Mouse (Mus musculus): ENCODE measurements at regions not wholly inside any gene's neighbourhood (a gene's known extent, or its start where the extent isn't known, plus 50 kb on each side); places are given as distances from the start of the nearest gene placed in this dataset.
"Not testable (repeated sequence)": the region's sequence is repeated elsewhere in the genome, so short reads cannot be mapped to it uniquely, and the experiment has no call there.

GRCm38 (mm10) chr14:53454001-53454400 is 799.9 kb downstream of the Dad1 start:
- Histone ChIP-seq H3K4me1 (ENCODE audit: insufficient read depth) (no peaks in the 10 kb centered on the region), H3K27ac (ENCODE audit: low read depth) (no peak overlapping the region), H3K36me3 (replicated peaks; ENCODE audit: insufficient read depth, low read length) (no peaks in the 10 kb centered on the region), H3K4me3 (ENCODE audit: low read depth, low read length) (no peak overlapping the region), H3K9ac (replicated peaks) (no peak overlapping the region), H3K9me3 (ENCODE audit: low read length) (no peaks in the 10 kb centered on the region), H3K27me3 (ENCODE audit: insufficient read depth, low read length) (no peaks in the 10 kb centered on the region), H3K4me2 (ENCODE audit: low read depth, low read length) (no peak overlapping the region)
- ATAC-seq (no peak), DNase-seq (no peak)
- TF ChIP-seq CTCF (IDR thresholded peaks at IDR 0.05; ENCODE audit: low read depth) (0 out of 2 replicates have a peak, but pooled peaks have one; percentile 6), EP300 (IDR thresholded peaks at IDR 0.05; ENCODE audit: low read depth) (no peak)
- WGBS (ENCODE audit: insufficient replicate concordance): 84% methylated on average over 1 of the region's 1 CpGs

- H3K4me2 ChIP-seq (ENCODE audit: low read depth, low read length); H3K4me1 ChIP-seq (ENCODE audit: insufficient read depth); H3K27me3 ChIP-seq (ENCODE audit: insufficient read depth, low read length); DNase-seq; H3K27ac ChIP-seq (ENCODE audit: low read depth); H3K36me3 ChIP-seq (replicated peaks; ENCODE audit: insufficient read depth, low read length); H3K9me3 ChIP-seq (ENCODE audit: low read length); ATAC-seq; H3K9ac ChIP-seq (replicated peaks); H3K4me3 ChIP-seq (ENCODE audit: low read depth, low read length): not testable (repeated sequence)
Observed at GRCm38 (mm10) chr14:53439643-53440042, 814.3 kb downstream of the Dad1 start.

GRCm38 (mm10) chr14:53430130-53430529 is 823.8 kb downstream of the Dad1 start:
- not testable (repeated sequence) for DNase-seq; H3K27ac ChIP-seq (ENCODE audit: low read depth); H3K4me1 ChIP-seq (ENCODE audit: insufficient read depth); H3K27me3 ChIP-seq (ENCODE audit: insufficient read depth, low read length); ATAC-seq; H3K4me2 ChIP-seq (ENCODE audit: low read depth, low read length); H3K9ac ChIP-seq (replicated peaks); H3K4me3 ChIP-seq (ENCODE audit: low read depth, low read length); H3K9me3 ChIP-seq (ENCODE audit: low read length); H3K36me3 ChIP-seq (replicated peaks; ENCODE audit: insufficient read depth, low read length)
- WGBS (ENCODE audit: insufficient replicate concordance): 16% methylated on average over 2 of the region's 3 CpGs

GRCm38 (mm10) chr14:53428447-53428846 is 825.5 kb downstream of the Dad1 start:
- WGBS (ENCODE audit: insufficient replicate concordance): 100% methylated on average over 1 of the region's 1 CpGs
- not testable (repeated sequence) for H3K4me1 ChIP-seq (ENCODE audit: insufficient read depth); DNase-seq

GRCm38 (mm10) chr14:53427636-53428035 is 826.3 kb downstream of the Dad1 start:
- H3K36me3 ChIP-seq (replicated peaks; ENCODE audit: insufficient read depth, low read length); ATAC-seq; H3K27me3 ChIP-seq (ENCODE audit: insufficient read depth, low read length); DNase-seq; H3K9ac ChIP-seq (replicated peaks); H3K4me2 ChIP-seq (ENCODE audit: low read depth, low read length); H3K4me1 ChIP-seq (ENCODE audit: insufficient read depth); H3K27ac ChIP-seq (ENCODE audit: low read depth); H3K9me3 ChIP-seq (ENCODE audit: low read length); H3K4me3 ChIP-seq (ENCODE audit: low read depth, low read length): not testable (repeated sequence)
- WGBS (ENCODE audit: insufficient replicate concordance): 81% methylated on average over 10 of the region's 10 CpGs

More at GRCm38 (mm10) chr14:53428447-53428846, 825.5 kb downstream of the Dad1 start:
- not testable (repeated sequence) for H3K36me3 ChIP-seq (replicated peaks; ENCODE audit: insufficient read depth, low read length); H3K27ac ChIP-seq (ENCODE audit: low read depth); H3K27me3 ChIP-seq (ENCODE audit: insufficient read depth, low read length); ATAC-seq; H3K4me2 ChIP-seq (ENCODE audit: low read depth, low read length); H3K9ac ChIP-seq (replicated peaks); H3K9me3 ChIP-seq (ENCODE audit: low read length); H3K4me3 ChIP-seq (ENCODE audit: low read depth, low read length)

GRCm38 (mm10) chr14:53416955-53417354 is 836.9 kb downstream of the Dad1 start:
- not testable (repeated sequence) for H3K9ac ChIP-seq (replicated peaks); H3K4me2 ChIP-seq (ENCODE audit: low read depth, low read length); H3K9me3 ChIP-seq (ENCODE audit: low read length); H3K4me1 ChIP-seq (ENCODE audit: insufficient read depth); ATAC-seq; H3K4me3 ChIP-seq (ENCODE audit: low read depth, low read length); H3K36me3 ChIP-seq (replicated peaks; ENCODE audit: insufficient read depth, low read length); H3K27me3 ChIP-seq (ENCODE audit: insufficient read depth, low read length); DNase-seq; H3K27ac ChIP-seq (ENCODE audit: low read depth)
- WGBS (ENCODE audit: insufficient replicate concordance): no CpG with 5 or more reads among the region's 2 CpGs

GRCm38 (mm10) chr14:53407500-53408227 is 846.2 kb downstream of the Dad1 start:
- H3K4me2 ChIP-seq (ENCODE audit: low read depth, low read length); H3K27ac ChIP-seq (ENCODE audit: low read depth); H3K4me3 ChIP-seq (ENCODE audit: low read depth, low read length); H3K4me1 ChIP-seq (ENCODE audit: insufficient read depth); DNase-seq; ATAC-seq; H3K9ac ChIP-seq (replicated peaks); H3K27me3 ChIP-seq (ENCODE audit: insufficient read depth, low read length); H3K36me3 ChIP-seq (replicated peaks; ENCODE audit: insufficient read depth, low read length); H3K9me3 ChIP-seq (ENCODE audit: low read length): not testable (repeated sequence)
- WGBS (ENCODE audit: insufficient replicate concordance): 36% methylated on average over 2 of the region's 5 CpGs

GRCm38 (mm10) chr14:53390307-53390706 is 863.6 kb downstream of the Dad1 start:
- ATAC-seq; H3K27me3 ChIP-seq (ENCODE audit: insufficient read depth, low read length); DNase-seq; H3K27ac ChIP-seq (ENCODE audit: low read depth); H3K9ac ChIP-seq (replicated peaks); H3K9me3 ChIP-seq (ENCODE audit: low read length); H3K4me1 ChIP-seq (ENCODE audit: insufficient read depth); H3K4me2 ChIP-seq (ENCODE audit: low read depth, low read length); H3K4me3 ChIP-seq (ENCODE audit: low read depth, low read length); H3K36me3 ChIP-seq (replicated peaks; ENCODE audit: insufficient read depth, low read length): not testable (repeated sequence)
- WGBS (ENCODE audit: insufficient replicate concordance): no CpG with 5 or more reads among the region's 1 CpGs

GRCm38 (mm10) chr14:53374591-53374990 is 879.0 kb upstream of the Olfr1507 start:
- H3K4me2 ChIP-seq (ENCODE audit: low read depth, low read length); H3K9me3 ChIP-seq (ENCODE audit: low read length); H3K9ac ChIP-seq (replicated peaks); H3K36me3 ChIP-seq (replicated peaks; ENCODE audit: insufficient read depth, low read length); H3K27ac ChIP-seq (ENCODE audit: low read depth); H3K4me3 ChIP-seq (ENCODE audit: low read depth, low read length); H3K27me3 ChIP-seq (ENCODE audit: insufficient read depth, low read length); DNase-seq; H3K4me1 ChIP-seq (ENCODE audit: insufficient read depth); ATAC-seq: not testable (repeated sequence)
- WGBS (ENCODE audit: insufficient replicate concordance): 32% methylated on average over 5 of the region's 6 CpGs
